Mouse (Mus musculus): ENCODE measurements around the gene Tmem39a. TPM values are rescaled to one million over a fixed set of nuclear protein-coding genes. Genes with fewer than 3 reads are reported as not detected.

Tmem39a gene
- 10 to 100 TPM; 41.2 to 45.7 TPM for total RNA-seq (2023)

DNA sequence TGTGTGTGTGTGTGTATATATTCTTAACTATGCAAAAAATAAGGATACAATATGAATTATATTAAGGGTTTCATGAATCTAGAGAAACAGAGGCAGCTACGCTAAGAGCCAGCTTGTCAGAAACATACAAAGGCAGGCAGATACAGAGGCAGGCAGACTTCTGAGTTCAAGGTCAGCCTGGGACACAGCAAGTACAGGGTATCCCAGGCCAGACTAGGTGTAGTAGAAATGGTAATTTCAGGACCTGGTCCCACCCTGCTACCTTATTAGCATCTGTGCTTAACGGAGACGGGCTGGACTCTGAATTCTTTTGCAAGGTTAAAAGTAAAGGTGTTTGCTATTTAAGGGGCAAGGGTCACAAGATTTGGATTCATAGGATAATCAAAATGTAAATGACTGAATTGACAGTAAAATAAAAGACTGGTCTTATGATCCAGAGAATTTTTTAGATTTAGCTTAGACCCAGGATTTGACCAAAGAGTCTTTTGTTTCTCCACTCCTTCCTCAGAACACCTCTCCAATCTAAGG lies at the start of gene Tmem39a:
Gene Tmem39a (plus strand): TSS at position 478 of the 528 bp plus-strand sequence.

DNA sequence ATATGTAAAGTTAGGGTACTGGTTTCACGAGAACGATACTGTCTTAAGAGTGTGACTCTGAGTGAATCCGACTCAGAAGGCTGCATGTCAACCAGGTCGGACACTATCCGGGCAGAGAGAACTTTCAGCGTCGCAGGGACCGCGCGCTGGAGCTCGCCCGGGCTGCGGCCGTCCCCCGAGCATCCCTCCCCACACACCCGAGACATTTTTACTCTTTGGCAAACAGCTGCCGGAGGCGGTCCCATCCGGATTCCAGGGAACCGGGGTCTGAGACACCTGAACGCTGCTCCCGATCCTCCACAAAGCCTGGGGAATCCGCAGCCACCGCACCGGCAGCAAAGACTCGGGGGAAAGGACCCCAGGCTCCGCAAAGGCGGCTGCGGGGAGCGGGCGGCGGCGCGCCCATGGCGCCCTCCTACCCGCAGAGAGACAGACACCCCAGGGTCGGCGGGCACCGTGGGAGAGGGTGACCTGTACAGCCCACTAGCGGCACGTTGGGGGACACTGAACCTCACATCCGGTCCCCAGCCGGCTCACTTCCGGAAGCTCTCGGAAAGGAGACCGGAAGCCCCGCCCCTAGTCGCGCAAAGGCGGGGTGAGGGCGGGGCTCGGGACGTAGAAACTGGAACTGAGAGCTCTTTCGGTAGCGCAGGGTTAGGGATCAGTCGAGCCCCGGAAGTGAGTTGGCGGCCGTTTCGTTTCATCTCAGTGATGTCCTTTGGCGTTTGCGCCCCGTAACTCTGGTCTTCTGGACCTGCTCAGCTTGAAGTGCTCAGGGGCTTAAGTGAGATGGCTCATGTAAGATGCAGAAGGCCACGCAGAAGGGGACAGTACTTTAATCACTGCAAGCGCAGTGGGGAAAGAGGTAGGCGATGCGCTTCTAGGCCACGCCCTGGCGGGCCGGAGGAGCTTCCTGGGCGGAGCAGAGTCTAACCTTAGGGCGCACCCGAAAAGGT lies 36.1 kb upstream of the Tmem39a start, which contains the start of gene Timmdc1:
Gene Timmdc1 (minus strand): TSS at position 535 of the 956 bp plus-strand sequence.

DNA sequence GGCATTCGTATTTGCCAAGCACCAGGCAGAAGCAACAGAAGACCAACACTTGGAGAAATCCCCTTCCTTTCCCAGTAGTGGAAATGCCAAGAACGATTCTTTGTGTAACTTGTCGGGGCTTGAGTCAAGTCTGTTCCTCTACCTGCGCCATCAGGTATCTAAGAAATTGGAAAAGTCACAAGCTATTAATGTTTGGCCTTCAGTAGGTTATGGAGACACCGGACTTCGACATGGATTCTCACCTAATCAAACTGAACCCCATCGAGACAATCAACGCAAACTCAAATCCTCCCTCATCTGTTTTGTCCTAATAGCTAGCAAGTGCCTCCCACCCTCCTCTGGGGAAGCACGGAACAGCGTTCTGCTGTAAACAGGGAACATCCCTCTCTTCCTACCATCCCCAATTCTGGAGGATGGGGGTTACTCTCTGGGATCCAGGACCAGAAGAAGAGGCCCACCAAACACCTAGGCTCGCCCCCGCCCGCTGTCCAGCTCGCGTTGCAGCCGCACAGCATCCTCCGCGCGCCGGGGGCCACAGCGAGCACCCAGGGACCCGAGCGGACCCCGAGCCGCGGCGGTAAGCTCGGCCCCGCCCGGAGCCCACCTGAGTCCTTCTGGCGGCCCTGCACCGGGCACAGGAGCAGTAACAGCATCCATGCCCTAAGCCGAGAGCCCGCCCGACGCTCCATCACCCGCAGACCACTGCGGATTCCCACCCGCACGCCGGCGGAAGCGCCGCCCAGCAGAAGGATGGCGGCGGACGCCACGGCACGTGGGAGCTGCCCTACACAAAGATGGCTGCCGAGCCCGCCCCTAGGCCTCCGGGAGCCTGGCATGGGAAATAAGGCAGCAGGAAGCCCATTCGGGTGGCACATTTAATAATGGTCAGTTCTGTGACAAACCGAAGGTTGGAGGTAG lies 8.8 kb upstream of the Tmem39a start, which contains the start of gene Poglut1:
Gene Poglut1 (minus strand): TSS at position 780 of the 918 bp plus-strand sequence.

Other genes with a start within 250 kb of the Tmem39a start
- not detected for gene Maats1, start 216.6 kb upstream of the Tmem39a start, total RNA-seq (2023)
- gene Cox17, start 211.7 kb upstream of the Tmem39a start, total RNA-seq (2023): 10 to 100 TPM; 64.9 to 83.4 TPM
- not detected for gene Gm21987, start 211.7 kb upstream of the Tmem39a start, total RNA-seq (2023)
- under 1 TPM; 0.56 to 0.64 TPM for gene Popdc2, start 196.5 kb upstream of the Tmem39a start, total RNA-seq (2023)
- not detected for gene Pla1a, start 125.6 kb upstream of the Tmem39a start, total RNA-seq (2023)
- gene Adprh, start 106.0 kb upstream of the Tmem39a start, total RNA-seq (2023): 10 to 100 TPM; 23.1 to 24.4 TPM
- gene Cd80, start 103.1 kb upstream of the Tmem39a start, total RNA-seq (2023): 1 to 10 TPM; 1.4 TPM
- gene Timmdc1, start 36.0 kb upstream of the Tmem39a start, total RNA-seq (2023): 10 to 100 TPM; 19.0 to 24.8 TPM
- 10 to 100 TPM; 25.9 to 28.9 TPM for gene Poglut1, start 8.4 kb upstream of the Tmem39a start, total RNA-seq (2023)
- 10 to 100 TPM; 12.0 to 14.8 TPM for gene Arhgap31, start 154.6 kb downstream of the Tmem39a start, total RNA-seq (2023)
- gene B4galt4, start 183.6 kb downstream of the Tmem39a start, total RNA-seq (2023): under 1 TPM; 0.53 to 0.87 TPM
- gene Upk1b, start 241.6 kb downstream of the Tmem39a start, total RNA-seq (2023): not detected

Measured in T-cell, adult 66 days (primary cell).